Mouse (Mus musculus): ENCODE results near the gene Scg5. TPM values are rescaled to one million over a fixed set of nuclear protein-coding genes. Genes with fewer than 3 reads are reported as not detected.
A peak's percentile ranks its signal among the peaks of the same experiment; 100 is the strongest.

Scg5 gene
- total RNA-seq (2015; ENCODE audit: low replicate concordance) = 3.2 and 8.4 TPM in 2 replicates
- total RNA-seq (2017; ENCODE audit: low replicate concordance) = 1.7 TPM in 1 of 2 replicates, not detected in the other

DNA sequence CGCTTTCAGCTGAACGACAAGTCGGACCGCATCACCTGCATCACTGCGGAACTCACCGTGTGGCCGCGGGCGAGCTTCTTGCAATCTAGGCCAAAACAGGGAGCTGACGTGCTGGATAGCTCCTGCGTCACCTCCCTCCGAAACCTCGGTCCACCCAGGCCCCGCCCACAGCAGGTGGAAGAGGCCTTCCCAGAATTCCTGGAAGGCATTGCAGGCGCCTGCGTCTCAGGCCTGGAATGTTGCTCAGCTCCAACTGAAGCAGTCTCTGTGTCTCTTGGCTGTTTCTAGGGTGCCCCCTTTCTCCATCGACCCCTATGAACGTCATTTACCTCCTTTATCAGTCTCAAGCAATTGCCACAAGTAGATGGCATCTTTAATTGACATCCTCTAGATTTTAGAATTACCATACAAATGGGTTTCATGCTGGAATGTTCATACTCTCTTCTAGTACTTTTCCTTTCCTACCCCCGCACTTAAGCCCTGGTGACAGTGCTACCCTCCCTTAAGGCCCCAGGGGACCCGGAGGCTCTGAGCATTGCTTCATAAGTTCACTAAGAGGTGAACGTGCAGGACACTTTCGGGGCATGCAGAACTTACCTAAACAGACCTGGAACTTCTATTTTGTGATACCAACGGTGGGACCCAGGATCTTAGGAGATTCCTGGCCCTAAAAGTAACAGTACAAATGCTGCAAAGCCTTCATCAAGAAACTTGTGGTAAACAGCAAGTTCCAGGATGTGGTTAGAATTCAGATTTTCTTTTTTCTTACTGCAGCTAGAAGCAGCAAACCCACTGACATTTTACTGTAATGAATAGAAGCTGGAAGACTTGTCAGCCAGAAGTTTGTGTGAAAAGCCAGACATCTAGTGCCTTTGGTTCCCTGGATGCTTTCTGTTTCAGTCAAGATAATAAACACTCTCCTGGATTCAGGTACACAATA lies at the start of gene Scg5:
Gene Scg5 (minus strand): TSS at position 179 of the 940 bp plus-strand sequence.
- no peak for ATAC-seq (replicated peaks; ENCODE audit: low FRiP score, poor library complexity, severe bottlenecking)

GRCm38 (mm10) chr2:113870115-113870514 lies 41.2 kb upstream of the Scg5 start:
- no peak for ATAC-seq (replicated peaks; ENCODE audit: low FRiP score, poor library complexity, severe bottlenecking)

DNA sequence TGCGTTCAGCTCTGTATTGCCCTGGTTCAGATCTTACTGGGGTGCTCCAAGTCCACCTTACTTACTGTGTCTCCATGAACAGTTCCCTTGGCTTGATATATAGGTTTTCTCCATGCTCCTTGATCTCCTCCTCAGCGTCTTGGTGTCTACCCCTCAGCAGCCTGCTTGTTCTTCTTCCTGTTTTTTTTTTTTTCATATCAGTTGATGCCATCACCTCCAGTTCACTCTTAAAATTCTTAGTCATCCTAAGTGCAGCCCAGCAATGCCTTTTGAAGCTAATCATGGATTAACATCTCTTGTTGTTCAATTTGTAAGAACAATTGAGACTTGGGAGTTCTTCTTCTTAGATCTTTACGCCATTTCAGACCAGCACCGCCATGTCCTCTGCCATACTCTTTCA lies 39.5 kb upstream of the Scg5 start:
- ATAC-seq (replicated peaks; ENCODE audit: low FRiP score, poor library complexity, severe bottlenecking) = no peak

DNA sequence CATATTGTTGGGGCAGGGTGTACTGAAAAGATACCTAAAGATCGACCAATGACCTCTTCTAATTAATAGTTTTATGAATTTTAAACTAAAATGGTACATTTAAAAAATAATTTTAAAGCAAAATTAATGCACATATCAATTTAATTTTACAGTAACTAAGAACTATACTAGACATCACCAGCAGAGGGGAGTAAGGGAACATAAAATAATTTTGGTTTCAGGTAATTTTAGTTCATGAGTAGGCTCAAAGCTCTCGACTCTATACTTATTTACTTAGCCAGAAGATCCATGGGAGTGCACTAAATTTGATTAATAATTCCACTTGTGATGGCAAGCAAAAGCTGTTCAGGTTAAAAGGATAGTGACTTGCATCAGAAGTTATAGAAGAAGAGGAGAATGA lies 37.2 kb upstream of the Scg5 start:
- no peak for ATAC-seq (replicated peaks; ENCODE audit: low FRiP score, poor library complexity, severe bottlenecking)

DNA sequence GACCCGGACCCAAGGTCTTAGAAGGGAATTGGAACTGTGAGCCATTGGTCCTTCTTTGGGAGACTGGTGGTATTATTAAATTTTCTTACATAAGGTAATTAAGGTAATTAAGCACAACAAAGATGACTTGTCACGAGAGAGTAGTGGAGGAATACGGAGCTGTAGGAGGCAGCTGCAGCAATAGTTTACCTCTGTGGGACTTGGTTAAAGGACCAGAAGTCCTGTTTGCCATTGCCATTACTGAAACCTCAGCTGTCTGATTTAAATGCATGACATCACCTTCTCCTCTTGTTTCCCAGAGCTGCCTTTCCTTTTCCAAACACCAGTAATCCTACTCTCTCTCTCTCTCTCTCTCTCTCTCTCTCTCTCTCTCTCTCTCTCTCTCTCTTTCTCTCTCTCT lies 20.2 kb upstream of the Scg5 start:
- peak; percentile 40 for ATAC-seq (replicated peaks; ENCODE audit: low FRiP score, poor library complexity, severe bottlenecking)

DNA sequence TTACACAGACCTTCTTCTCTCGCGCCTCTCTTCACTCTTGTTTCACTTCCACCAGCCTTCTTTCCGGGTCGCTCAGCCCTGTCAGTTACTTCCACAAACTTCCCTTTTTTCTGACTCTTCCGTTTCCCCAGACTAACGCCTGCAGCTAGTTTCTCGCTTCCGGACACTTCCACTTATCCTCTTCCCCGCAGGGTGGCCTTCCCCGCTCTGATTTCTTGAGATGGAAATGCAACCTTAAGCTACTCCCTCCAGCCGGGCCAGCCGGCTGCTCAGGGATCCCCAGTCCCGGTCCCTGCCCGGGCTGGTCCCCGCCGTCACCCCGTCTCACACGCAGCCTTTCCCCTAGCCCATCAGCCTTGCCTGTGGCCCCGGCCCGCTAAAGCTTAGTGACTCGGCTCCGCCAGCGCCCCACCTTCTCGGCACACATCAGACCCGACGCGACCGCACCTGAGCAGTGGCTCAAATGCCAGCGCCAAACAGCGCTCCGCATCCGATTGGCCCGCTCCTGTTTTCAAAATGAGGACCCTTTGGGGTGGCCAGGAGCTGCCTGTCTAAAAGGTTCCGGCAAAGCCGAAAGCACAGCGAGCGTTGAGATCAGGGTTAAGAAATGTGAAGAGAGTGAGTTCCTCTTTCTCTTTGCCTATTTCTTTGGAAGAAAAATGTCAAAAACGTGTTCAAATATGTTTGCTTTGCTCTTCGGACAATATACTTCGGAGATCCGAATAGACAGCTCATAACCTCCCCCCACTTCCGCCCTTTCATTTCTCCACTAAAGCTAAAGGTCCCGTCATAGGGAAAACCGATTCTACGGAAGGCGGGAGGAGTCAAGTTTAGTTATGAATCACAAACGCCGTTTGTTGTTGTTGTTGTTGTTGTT lies 19.6 kb upstream of the Scg5 start, which contains the start of gene Arhgap11a:
Gene Arhgap11a (minus strand): TSS at position 417 of the 877 bp plus-strand sequence.
- ATAC-seq (replicated peaks; ENCODE audit: low FRiP score, poor library complexity, severe bottlenecking) = peak; percentile 93

- ATAC-seq (replicated peaks; ENCODE audit: low FRiP score, poor library complexity, severe bottlenecking) = peak; percentile 37
Measured at GRCm38 (mm10) chr2:113847678-113848244, 18.8 kb upstream of the Scg5 start.

DNA sequence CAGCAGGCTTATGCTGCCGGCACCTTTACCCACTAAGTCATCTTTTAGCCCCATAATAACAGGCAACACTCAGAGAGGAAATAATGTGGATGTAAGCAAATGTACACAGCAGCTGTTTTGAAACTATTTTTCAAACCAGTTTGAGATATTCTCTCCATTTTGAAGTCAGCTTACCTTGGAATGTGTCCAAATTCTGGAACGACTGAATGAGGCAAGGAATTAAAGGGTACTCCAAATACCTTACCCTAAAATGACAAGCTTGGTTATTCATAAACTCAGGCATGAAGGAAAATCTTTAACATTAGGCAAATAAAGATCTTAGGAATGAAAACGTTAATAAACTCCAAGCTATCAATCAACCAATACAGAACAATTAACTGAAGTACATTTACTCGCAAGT lies 16.2 kb upstream of the Scg5 start:
- ATAC-seq (replicated peaks; ENCODE audit: low FRiP score, poor library complexity, severe bottlenecking) = no peak

GRCm38 (mm10) chr2:113841656-113842437 lies 12.9 kb upstream of the Scg5 start:
- ATAC-seq (replicated peaks; ENCODE audit: low FRiP score, poor library complexity, severe bottlenecking) = no peak

- no peak for ATAC-seq (replicated peaks; ENCODE audit: low FRiP score, poor library complexity, severe bottlenecking)
Measured at GRCm38 (mm10) chr2:113839488-113839887, 10.6 kb upstream of the Scg5 start.

- no peak for ATAC-seq (replicated peaks; ENCODE audit: low FRiP score, poor library complexity, severe bottlenecking)
Measured at GRCm38 (mm10) chr2:113835219-113835618, 6.3 kb upstream of the Scg5 start.

DNA sequence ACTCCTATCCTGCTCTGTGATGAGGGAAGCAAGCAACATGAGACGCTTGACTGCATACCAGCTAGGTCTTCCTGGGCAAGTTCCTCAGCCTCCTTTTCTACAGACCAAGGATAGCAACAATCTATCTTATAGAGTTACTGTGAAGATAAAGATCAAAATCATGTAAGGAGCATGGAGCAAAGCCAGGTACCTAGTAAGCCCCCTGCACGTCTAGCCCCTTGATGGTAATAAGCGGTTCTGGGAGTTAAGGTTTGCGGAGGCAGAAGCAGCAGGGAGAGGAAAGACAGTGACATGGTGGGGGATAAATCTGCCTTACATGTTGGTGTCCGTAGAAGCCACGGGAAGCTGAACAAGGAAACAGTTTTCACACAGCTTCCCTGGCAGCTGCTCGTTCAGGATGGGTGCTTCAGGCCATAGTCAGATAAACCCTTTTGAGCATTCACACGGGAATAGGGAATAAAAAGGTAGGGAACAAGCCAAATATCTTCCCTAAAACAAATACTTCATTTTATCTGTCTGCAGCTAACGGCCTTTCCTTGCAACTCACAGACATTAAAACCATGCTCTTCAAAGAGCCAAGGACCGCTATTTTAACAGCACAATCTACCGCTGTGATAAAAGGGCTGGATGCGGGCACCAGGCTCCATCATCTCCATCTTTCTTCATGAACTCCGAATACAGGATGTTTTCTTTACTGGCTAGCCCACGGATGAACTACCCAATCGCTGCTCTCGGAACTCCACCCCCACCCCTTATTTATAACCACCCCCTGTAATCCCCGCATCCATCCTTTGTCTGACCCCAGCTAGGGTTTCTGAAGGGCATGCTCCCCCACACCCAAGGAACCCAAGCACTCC lies 607 bp downstream of the Scg5 start:
- ATAC-seq (replicated peaks; ENCODE audit: low FRiP score, poor library complexity, severe bottlenecking) = no peak

GRCm38 (mm10) chr2:113823909-113824308 lies 5.0 kb downstream of the Scg5 start:
- ATAC-seq (replicated peaks; ENCODE audit: low FRiP score, poor library complexity, severe bottlenecking) = no peak

- no peak for ATAC-seq (replicated peaks; ENCODE audit: low FRiP score, poor library complexity, severe bottlenecking)
Measured at GRCm38 (mm10) chr2:113822367-113822766, 6.6 kb downstream of the Scg5 start.

DNA sequence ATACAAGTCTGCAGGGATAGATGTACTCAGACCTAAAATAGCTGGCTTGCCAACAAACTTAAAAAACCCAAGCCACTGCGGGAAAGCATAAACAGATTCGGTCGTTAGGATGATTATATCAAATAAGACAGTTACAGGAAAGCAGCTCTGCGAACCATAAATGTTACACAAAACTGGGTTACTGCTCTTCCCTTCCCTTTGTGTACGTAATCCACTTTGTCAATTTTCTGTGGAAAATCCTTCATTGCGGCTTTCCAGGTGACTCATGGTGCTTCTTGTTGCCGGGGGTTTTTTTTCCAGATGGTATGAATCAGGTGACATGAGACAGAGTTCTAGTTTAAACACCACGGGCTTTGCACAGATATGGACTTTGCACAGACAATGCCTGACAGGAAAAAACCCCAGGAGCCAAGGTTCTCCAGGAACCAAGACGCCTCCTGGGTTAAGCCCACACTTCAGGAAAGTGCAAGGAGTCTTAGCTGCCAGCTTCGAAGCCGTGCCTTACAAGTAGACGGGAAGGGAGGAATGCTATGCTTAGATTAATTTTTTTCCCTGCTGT lies 7.7 kb downstream of the Scg5 start:
- no peak for ATAC-seq (replicated peaks; ENCODE audit: low FRiP score, poor library complexity, severe bottlenecking)

GRCm38 (mm10) chr2:113820117-113820516 lies 8.8 kb downstream of the Scg5 start:
- ATAC-seq (replicated peaks; ENCODE audit: low FRiP score, poor library complexity, severe bottlenecking) = no peak

GRCm38 (mm10) chr2:113817681-113818606 lies 11.0 kb downstream of the Scg5 start:
- ATAC-seq (replicated peaks; ENCODE audit: low FRiP score, poor library complexity, severe bottlenecking) = no peak

All from erythroid progenitor cell, adult 5-6 weeks (primary cell).